Comparison of ENCODE assay signal across 26 mouse cellular contexts in the genomic region with DNA sequence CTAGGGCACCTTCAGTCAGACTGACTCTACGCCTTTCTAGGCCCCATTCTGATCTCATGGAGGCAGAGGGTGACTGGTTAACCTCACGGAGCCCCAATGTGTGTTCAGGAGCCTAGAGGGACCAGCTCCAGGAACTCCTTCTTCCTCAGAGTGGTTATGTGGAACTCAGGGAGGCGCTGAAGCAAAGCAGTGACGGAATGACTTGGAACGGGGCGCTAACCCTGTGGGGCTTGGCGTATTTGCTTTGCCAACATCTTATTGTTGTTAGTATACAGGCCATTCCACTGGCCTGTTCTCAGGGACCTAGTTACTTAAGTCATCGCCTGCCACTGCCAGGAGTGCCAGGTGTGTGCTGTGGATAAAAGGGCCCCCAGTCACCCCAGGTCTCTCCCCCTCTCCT. TPM values are rescaled to one million over a fixed set of nuclear protein-coding genes. Genes with fewer than 3 reads are reported as not detected.
DNase-seq lines count a peak whose midpoint lies in the region; ATAC-seq lines count a peak whose summit lies in the region.
"Had no signal": no experiment of that assay in that cellular context is flagged by ENCODE, and none has a peak within 500 bp of the region (broad histone marks: within the 10 kb centered on the region; RNA-seq: fewer than 3 reads in every experiment).

No protein-coding gene starts in this region.

- H3K27ac ChIP-seq in kidney, embryonic 16.5 days (ENCODE audit: low read length): peak overlapping the region; percentile 11; the same call in 1 of the 2 replicates
- H3K27ac ChIP-seq: heart, adult 2 months; heart, embryonic 13.5 days; hindbrain, postnatal 0 days; limb, embryonic 15.5 days; liver, embryonic 14.5 days had no signal

- H3K4me1 ChIP-seq in kidney, embryonic 16.5 days (ENCODE audit: insufficient read depth, low read length): peaks cover 14% of the 10 kb centered on the region; the same call in 1 of the 2 replicates

- ATAC-seq in kidney, embryonic 16.5 days (ENCODE audit: low FRiP score, low TSS enrichment): peak; percentile 37
- ATAC-seq: Patski had no signal

- H3K36me3 ChIP-seq in kidney, embryonic 16.5 days (ENCODE audit: insufficient read depth, low read length): no peaks in the 10 kb centered on the region
- H3K36me3 ChIP-seq: G1E; heart, embryonic 13.5 days; limb, embryonic 15.5 days had no signal

- no peaks in the 10 kb centered on the region for H3K27me3 ChIP-seq in kidney, embryonic 16.5 days (ENCODE audit: insufficient read depth, low read length)
- H3K27me3 ChIP-seq: CH12.LX; heart, embryonic 13.5 days; Patski had no signal

- no peak overlapping the region for H3K4me3 ChIP-seq in kidney, embryonic 16.5 days (ENCODE audit: low read length)
- H3K4me3 ChIP-seq: heart, adult 2 months; heart, embryonic 13.5 days; limb, embryonic 15.5 days had no signal

- no peak overlapping the region for H3K4me2 ChIP-seq in kidney, embryonic 16.5 days (replicated peaks; ENCODE audit: low read depth, low read length)
- H3K4me2 ChIP-seq: heart, embryonic 13.5 days; limb, embryonic 15.5 days had no signal

- no peaks in the 10 kb centered on the region for H3K9me3 ChIP-seq in kidney, embryonic 16.5 days (ENCODE audit: low read length)
- H3K9me3 ChIP-seq: heart, embryonic 13.5 days; limb, embryonic 15.5 days had no signal

- DNase-seq in kidney, adult 9 months: peak; percentile 28
- no peak for DNase-seq in kidney, adult 8-10 months
- DNase-seq in ovary, postnatal 36 days (ENCODE audit: low spot score): peak; percentile 34
- no peak for DNase-seq in ovary, postnatal 10 days (ENCODE audit: low spot score)
- no peak for DNase-seq in urinary bladder, adult 2 months (ENCODE audit: low spot score)
- DNase-seq in spleen, postnatal 10 days (ENCODE audit: low spot score in 2 of 2): no peak
- DNase-seq: adrenal gland, adult 2 months; B cell, adult 2 months; cerebellum, adult 11 months; cerebellum, adult 9-11 months; gastrocnemius, postnatal 36 days; heart, adult 2 months; heart, postnatal 14 days; left cerebral cortex, postnatal 4 days; right cerebral cortex, postnatal 14 days; spleen, adult 18-20 months; thymus, postnatal 4 days had no signal

- WGBS in kidney, embryonic 16.5 days: 76% methylated on average over 8 of the region's 8 CpGs

- H3K9ac ChIP-seq in kidney, embryonic 16.5 days (replicated peaks; ENCODE audit: low read length): no peak overlapping the region
- H3K9ac ChIP-seq: heart, embryonic 13.5 days; limb, embryonic 15.5 days; liver, embryonic 14.5 days had no signal

RNA-seq across cellular contexts. Expression of a gene that starts 26.6 kb away (rescaled TPM):
- polyA plus RNA-seq in kidney, embryonic 16.5 days (2015; fragmentation: Nextera tagmentation; extraction: Ambion mirVana): 0.27 and 0.44 TPM in 2 replicates
- polyA plus RNA-seq in urinary bladder, adult 2 months (2012; rRNA removed): 0.19 and 0.25 TPM in 2 replicates
- polyA plus RNA-seq: adrenal gland, adult 2 months; G1E; hindbrain, postnatal 0 days; limb, embryonic 15.5 days; midbrain, postnatal 0 days; Patski had no signal

Comparison
In these comparisons a context has a peak if more than half of its experiments do, and no peak if none do; other contexts are left out.
1. DNase-seq: peak in kidney, adult 9 months (single experiment) and ovary, postnatal 36 days (single experiment); none in kidney, adult 8-10 months (0 of 2), ovary, postnatal 10 days (single experiment), urinary bladder, adult 2 months (single experiment) and spleen, postnatal 10 days (0 of 2).